Mouse (Mus musculus): ENCODE results near the gene Fam102a. TPM values are rescaled to one million over a fixed set of nuclear protein-coding genes. Genes with fewer than 3 reads are reported as not detected.
A peak's percentile ranks its signal among the peaks of the same experiment; 100 is the strongest.

Gene Fam102a
- polyA plus RNA-seq, 1 experiment = 17.6 TPM

- Histone ChIP-seq H3K4me3 (ENCODE audit: control insufficient read depth, low read depth, low read length) (no peak overlapping the region), H3K36me3 (ENCODE audit: control insufficient read depth, insufficient read depth, low read length) (no peaks in the 10 kb centered on the region), H3K27ac (ENCODE audit: control insufficient read depth, insufficient read depth, low read depth, low read length) (no peak overlapping the region), H3K4me1 (ENCODE audit: control insufficient read depth, insufficient read depth, low read length) (peaks cover 7% of the 10 kb centered on the region), H3K27me3 (ENCODE audit: control insufficient read depth, insufficient read depth, low read length) (no peaks in the 10 kb centered on the region)
- TF ChIP-seq POLR2A (IDR thresholded peaks at IDR 0.05; ENCODE audit: control insufficient read depth, low read depth, low read length) = no peak
- TF ChIP-seq CTCF (IDR thresholded peaks at IDR 0.05; ENCODE audit: control insufficient read depth, insufficient read depth, insufficient replicate concordance, low read depth, low read length) = no peak
These were observed 32.3 kb upstream of the Fam102a start for GRCm38 (mm10) chr2:32502843-32503242.

GRCm38 (mm10) chr2:32503588-32503987, 31.5 kb upstream of the Fam102a start:
- no peak overlapping the region for H3K4me3 ChIP-seq (ENCODE audit: control insufficient read depth, low read depth, low read length)
- H3K36me3 ChIP-seq (ENCODE audit: control insufficient read depth, insufficient read depth, low read length) = no peaks in the 10 kb centered on the region
- no peaks in the 10 kb centered on the region for H3K27me3 ChIP-seq (ENCODE audit: control insufficient read depth, insufficient read depth, low read length)
- TF ChIP-seq CTCF (IDR thresholded peaks at IDR 0.05; ENCODE audit: control insufficient read depth, insufficient read depth, insufficient replicate concordance, low read depth, low read length) = no peak
- no peak for TF ChIP-seq POLR2A (IDR thresholded peaks at IDR 0.05; ENCODE audit: control insufficient read depth, low read depth, low read length)
- H3K27ac ChIP-seq (ENCODE audit: control insufficient read depth, insufficient read depth, low read depth, low read length) = no peak overlapping the region
- peaks cover 7% of the 10 kb centered on the region for H3K4me1 ChIP-seq (ENCODE audit: control insufficient read depth, insufficient read depth, low read length)

- no peak overlapping the region for H3K27ac ChIP-seq (ENCODE audit: control insufficient read depth, insufficient read depth, low read depth, low read length)
- no peak for TF ChIP-seq POLR2A (IDR thresholded peaks at IDR 0.05; ENCODE audit: control insufficient read depth, low read depth, low read length)
- TF ChIP-seq CTCF (IDR thresholded peaks at IDR 0.05; ENCODE audit: control insufficient read depth, insufficient read depth, insufficient replicate concordance, low read depth, low read length) = no peak
- no peaks in the 10 kb centered on the region for H3K36me3 ChIP-seq (ENCODE audit: control insufficient read depth, insufficient read depth, low read length)
- no peak overlapping the region for H3K4me3 ChIP-seq (ENCODE audit: control insufficient read depth, low read depth, low read length)
- H3K27me3 ChIP-seq (ENCODE audit: control insufficient read depth, insufficient read depth, low read length) = no peaks in the 10 kb centered on the region
- peaks cover 13% of the 10 kb centered on the region for H3K4me1 ChIP-seq (ENCODE audit: control insufficient read depth, insufficient read depth, low read length)
These were observed 29.6 kb upstream of the Fam102a start for GRCm38 (mm10) chr2:32505536-32505935.

GRCm38 (mm10) chr2:32506673-32507668, 28.2 kb upstream of the Fam102a start:
- Histone ChIP-seq H3K36me3 (ENCODE audit: control insufficient read depth, insufficient read depth, low read length) (no peaks in the 10 kb centered on the region), H3K4me3 (ENCODE audit: control insufficient read depth, low read depth, low read length) (no peak overlapping the region), H3K4me1 (ENCODE audit: control insufficient read depth, insufficient read depth, low read length) (peaks cover 8% of the 10 kb centered on the region), H3K27me3 (ENCODE audit: control insufficient read depth, insufficient read depth, low read length) (no peaks in the 10 kb centered on the region), H3K27ac (ENCODE audit: control insufficient read depth, insufficient read depth, low read depth, low read length) (peak overlapping the region; percentile 54)
- TF ChIP-seq POLR2A (IDR thresholded peaks at IDR 0.05; ENCODE audit: control insufficient read depth, low read depth, low read length) = no peak
- no peak for TF ChIP-seq CTCF (IDR thresholded peaks at IDR 0.05; ENCODE audit: control insufficient read depth, insufficient read depth, insufficient replicate concordance, low read depth, low read length)

GRCm38 (mm10) chr2:32507906-32508305, 27.2 kb upstream of the Fam102a start:
- Histone ChIP-seq H3K4me3 (ENCODE audit: control insufficient read depth, low read depth, low read length) (no peak overlapping the region), H3K4me1 (ENCODE audit: control insufficient read depth, insufficient read depth, low read length) (peaks cover 7% of the 10 kb centered on the region), H3K27ac (ENCODE audit: control insufficient read depth, insufficient read depth, low read depth, low read length) (peak overlapping the region; percentile 60), H3K36me3 (ENCODE audit: control insufficient read depth, insufficient read depth, low read length) (no peaks in the 10 kb centered on the region), H3K27me3 (ENCODE audit: control insufficient read depth, insufficient read depth, low read length) (no peaks in the 10 kb centered on the region)
- TF ChIP-seq CTCF (IDR thresholded peaks at IDR 0.05; ENCODE audit: control insufficient read depth, insufficient read depth, insufficient replicate concordance, low read depth, low read length) (no peak), POLR2A (IDR thresholded peaks at IDR 0.05; ENCODE audit: control insufficient read depth, low read depth, low read length) (no peak)

- no peaks in the 10 kb centered on the region for H3K27me3 ChIP-seq (ENCODE audit: control insufficient read depth, insufficient read depth, low read length)
- TF ChIP-seq CTCF (IDR thresholded peaks at IDR 0.05; ENCODE audit: control insufficient read depth, insufficient read depth, insufficient replicate concordance, low read depth, low read length) (no peak), POLR2A (IDR thresholded peaks at IDR 0.05; ENCODE audit: control insufficient read depth, low read depth, low read length) (no peak)
- no peak overlapping the region for H3K4me3 ChIP-seq (ENCODE audit: control insufficient read depth, low read depth, low read length)
- H3K36me3 ChIP-seq (ENCODE audit: control insufficient read depth, insufficient read depth, low read length) = no peaks in the 10 kb centered on the region
- H3K4me1 ChIP-seq (ENCODE audit: control insufficient read depth, insufficient read depth, low read length) = peaks cover 7% of the 10 kb centered on the region
- H3K27ac ChIP-seq (ENCODE audit: control insufficient read depth, insufficient read depth, low read depth, low read length) = peak overlapping the region; percentile 56
These were observed 25.8 kb upstream of the Fam102a start for GRCm38 (mm10) chr2:32509287-32509686.

GRCm38 (mm10) chr2:32509896-32510295, 25.2 kb upstream of the Fam102a start:
- H3K4me3 ChIP-seq (ENCODE audit: control insufficient read depth, low read depth, low read length) = no peak overlapping the region
- TF ChIP-seq POLR2A (IDR thresholded peaks at IDR 0.05; ENCODE audit: control insufficient read depth, low read depth, low read length) = no peak
- H3K27ac ChIP-seq (ENCODE audit: control insufficient read depth, insufficient read depth, low read depth, low read length) = peak overlapping the region; percentile 75
- H3K27me3 ChIP-seq (ENCODE audit: control insufficient read depth, insufficient read depth, low read length) = no peaks in the 10 kb centered on the region
- H3K36me3 ChIP-seq (ENCODE audit: control insufficient read depth, insufficient read depth, low read length) = no peaks in the 10 kb centered on the region
- peaks cover 7% of the 10 kb centered on the region for H3K4me1 ChIP-seq (ENCODE audit: control insufficient read depth, insufficient read depth, low read length)

All from testis, adult 2 months (tissue).